Mouse (Mus musculus) monocyte, adult 5-6 weeks (primary cell): ENCODE data around the gene Bsdc1. TPM values are rescaled to one million over a fixed set of nuclear protein-coding genes. Genes with fewer than 3 reads are reported as not detected.
"Not testable (repeated sequence)": the region's sequence is repeated elsewhere in the genome, so short reads cannot be mapped to it uniquely, and the experiment has no call there.

Experiments used
- ATAC-seq: fragments of 153-309, 156-312 bp; replicated peaks from 2 replicates; pipeline ENCODE4 v1.8.0; 2017; ENCODE audit warnings: mild to moderate bottlenecking; ENCODE audit not compliant: low TSS enrichment, insufficient number of reproducible peaks, severe bottlenecking, poor library complexity, low FRiP score
- total RNA-seq: library from RNA; stranded (forward); fragments of 200-1000, 200-491, 200-594 nt; gene quantifications from 3 replicates; pipeline ENCODE4 v1.2.3, GENCODE M21; 2017

The Bsdc1 gene
- 52.2 to 66.3 TPM (median 52.5 TPM) in 3 replicates for total RNA-seq

GRCm38 (mm10) chr4:129461183-129461960, at the start of gene Bsdc1:
Bsdc1 (plus strand) TSS chr4:129461581.
- peak; percentile 98 for ATAC-seq

- ATAC-seq, result no peak
Measured at GRCm38 (mm10) chr4:129415892-129416291, 45.5 kb upstream of the Bsdc1 start.

- no peak for ATAC-seq
Measured at GRCm38 (mm10) chr4:129416478-129416877, 44.9 kb upstream of the Bsdc1 start.

- no peak for ATAC-seq
Measured at GRCm38 (mm10) chr4:129418321-129418720, 43.1 kb upstream of the Bsdc1 start.

- ATAC-seq, result no peak
Measured at GRCm38 (mm10) chr4:129440340-129441063, 20.9 kb upstream of the Bsdc1 start, which contains the start of gene Zbtb8b. Zbtb8b (minus strand) TSS chr4:129440853.

- ATAC-seq, result no peak
Measured at GRCm38 (mm10) chr4:129441145-129441544, 20.2 kb upstream of the Bsdc1 start.

- ATAC-seq, result no peak
Measured at GRCm38 (mm10) chr4:129447360-129447759, 14.0 kb upstream of the Bsdc1 start.

GRCm38 (mm10) chr4:129447778-129448563, 13.4 kb upstream of the Bsdc1 start:
- no peak for ATAC-seq

- ATAC-seq, result no peak
Measured at GRCm38 (mm10) chr4:129448713-129449112, 12.7 kb upstream of the Bsdc1 start.

GRCm38 (mm10) chr4:129450851-129451250, 10.5 kb upstream of the Bsdc1 start:
- ATAC-seq, result no peak

GRCm38 (mm10) chr4:129451471-129452169, 9.8 kb upstream of the Bsdc1 start:
- ATAC-seq, result no peak

GRCm38 (mm10) chr4:129455265-129455664, 6.1 kb upstream of the Bsdc1 start:
- ATAC-seq, result peak; percentile 97

GRCm38 (mm10) chr4:129456126-129456525, 5.3 kb upstream of the Bsdc1 start:
- ATAC-seq, result no peak

GRCm38 (mm10) chr4:129457311-129457710, 4.1 kb upstream of the Bsdc1 start:
- ATAC-seq, result not testable (repeated sequence)

GRCm38 (mm10) chr4:129459726-129460125, 1.7 kb upstream of the Bsdc1 start:
- ATAC-seq, result no peak

- ATAC-seq, result no peak
Measured at GRCm38 (mm10) chr4:129460827-129461182, 576 bp upstream of the Bsdc1 start.

- no peak for ATAC-seq
Measured at GRCm38 (mm10) chr4:129462118-129462517, 737 bp downstream of the Bsdc1 start.

- ATAC-seq, result no peak
Measured at GRCm38 (mm10) chr4:129463097-129464059, 2.0 kb downstream of the Bsdc1 start.
